Mouse (Mus musculus): Measurements from ENCODE around the gene Fxn. TPM values are rescaled to one million over a fixed set of nuclear protein-coding genes. Genes with fewer than 3 reads are reported as not detected.

Gene Fxn
- polyA plus RNA-seq, 1 experiment from 2014 or later = 36.5 TPM

- 67% methylated on average over 15 of the region's 15 CpGs for WGBS (ENCODE audit: insufficient replicate concordance)
- no peak for ATAC-seq (ENCODE audit: low read depth)
- Histone ChIP-seq H3K9me3 (replicated peaks; ENCODE audit: control insufficient read depth, low read length) (no peaks in the 10 kb centered on the region), H3K4me3 (ENCODE audit: low read depth, low read length) (no peak overlapping the region), H3K27ac (ENCODE audit: low read length) (no peak overlapping the region), H3K4me2 (ENCODE audit: low read depth, low read length) (no peak overlapping the region), H3K27me3 (ENCODE audit: control insufficient read depth, insufficient read depth, low read depth, low read length) (no peaks in the 10 kb centered on the region), H3K4me1 (ENCODE audit: control insufficient read depth, low read depth, low read length) (no peaks in the 10 kb centered on the region), H3K9ac (ENCODE audit: low read depth, low read length) (no peak overlapping the region), H3K36me3 (ENCODE audit: control insufficient read depth, insufficient read depth) (no peaks in the 10 kb centered on the region)
Observed at GRCm38 (mm10) chr19:24317038-24317591, 36.7 kb upstream of the Fxn start.

GRCm38 (mm10) chr19:24316060-24316725 lies 35.8 kb upstream of the Fxn start:
- H3K4me3 ChIP-seq (ENCODE audit: low read depth, low read length) = no peak overlapping the region
- H3K36me3 ChIP-seq (ENCODE audit: control insufficient read depth, insufficient read depth) = no peaks in the 10 kb centered on the region
- no peak overlapping the region for H3K4me2 ChIP-seq (ENCODE audit: low read depth, low read length)
- H3K9ac ChIP-seq (ENCODE audit: low read depth, low read length) = no peak overlapping the region
- 87% methylated on average over 9 of the region's 9 CpGs for WGBS (ENCODE audit: insufficient replicate concordance)
- H3K27ac ChIP-seq (ENCODE audit: low read length) = no peak overlapping the region
- no peak for ATAC-seq (ENCODE audit: low read depth)
- H3K9me3 ChIP-seq (replicated peaks; ENCODE audit: control insufficient read depth, low read length) = no peaks in the 10 kb centered on the region
- no peaks in the 10 kb centered on the region for H3K27me3 ChIP-seq (ENCODE audit: control insufficient read depth, insufficient read depth, low read depth, low read length)
- H3K4me1 ChIP-seq (ENCODE audit: control insufficient read depth, low read depth, low read length) = no peaks in the 10 kb centered on the region

- no peak overlapping the region for H3K4me2 ChIP-seq (ENCODE audit: low read depth, low read length)
- H3K9ac ChIP-seq (ENCODE audit: low read depth, low read length) = no peak overlapping the region
- H3K27ac ChIP-seq (ENCODE audit: low read length) = no peak overlapping the region
- H3K4me1 ChIP-seq (ENCODE audit: control insufficient read depth, low read depth, low read length) = no peaks in the 10 kb centered on the region
- no peak for ATAC-seq (ENCODE audit: low read depth)
- no peaks in the 10 kb centered on the region for H3K27me3 ChIP-seq (ENCODE audit: control insufficient read depth, insufficient read depth, low read depth, low read length)
- H3K9me3 ChIP-seq (replicated peaks; ENCODE audit: control insufficient read depth, low read length) = no peaks in the 10 kb centered on the region
- no peak overlapping the region for H3K4me3 ChIP-seq (ENCODE audit: low read depth, low read length)
- 82% methylated on average over 4 of the region's 4 CpGs for WGBS (ENCODE audit: insufficient replicate concordance)
- H3K36me3 ChIP-seq (ENCODE audit: control insufficient read depth, insufficient read depth) = no peaks in the 10 kb centered on the region
Observed at GRCm38 (mm10) chr19:24315234-24315633, 34.8 kb upstream of the Fxn start.

- Histone ChIP-seq H3K9me3 (replicated peaks; ENCODE audit: control insufficient read depth, low read length) (no peaks in the 10 kb centered on the region), H3K4me3 (ENCODE audit: low read depth, low read length) (no peak overlapping the region), H3K36me3 (ENCODE audit: control insufficient read depth, insufficient read depth) (no peaks in the 10 kb centered on the region), H3K27ac (ENCODE audit: low read length) (no peak overlapping the region), H3K4me2 (ENCODE audit: low read depth, low read length) (no peak overlapping the region), H3K27me3 (ENCODE audit: control insufficient read depth, insufficient read depth, low read depth, low read length) (no peaks in the 10 kb centered on the region), H3K4me1 (ENCODE audit: control insufficient read depth, low read depth, low read length) (no peaks in the 10 kb centered on the region), H3K9ac (ENCODE audit: low read depth, low read length) (no peak overlapping the region)
- ATAC-seq (ENCODE audit: low read depth) = no peak
- WGBS (ENCODE audit: insufficient replicate concordance) = 82% methylated on average over 11 of the region's 11 CpGs
Observed at GRCm38 (mm10) chr19:24314676-24315075, 34.3 kb upstream of the Fxn start.

GRCm38 (mm10) chr19:24312556-24313342 lies 32.3 kb upstream of the Fxn start:
- H3K27me3 ChIP-seq (ENCODE audit: control insufficient read depth, insufficient read depth, low read depth, low read length) = no peaks in the 10 kb centered on the region
- 75% methylated on average over 12 of the region's 12 CpGs for WGBS (ENCODE audit: insufficient replicate concordance)
- no peak for ATAC-seq (ENCODE audit: low read depth)
- H3K4me3 ChIP-seq (ENCODE audit: low read depth, low read length) = no peak overlapping the region
- no peak overlapping the region for H3K4me2 ChIP-seq (ENCODE audit: low read depth, low read length)
- no peaks in the 10 kb centered on the region for H3K36me3 ChIP-seq (ENCODE audit: control insufficient read depth, insufficient read depth)
- H3K9me3 ChIP-seq (replicated peaks; ENCODE audit: control insufficient read depth, low read length) = no peaks in the 10 kb centered on the region
- H3K27ac ChIP-seq (ENCODE audit: low read length) = no peak overlapping the region
- no peaks in the 10 kb centered on the region for H3K4me1 ChIP-seq (ENCODE audit: control insufficient read depth, low read depth, low read length)
- no peak overlapping the region for H3K9ac ChIP-seq (ENCODE audit: low read depth, low read length)

- no peak overlapping the region for H3K4me3 ChIP-seq (ENCODE audit: low read depth, low read length)
- no peaks in the 10 kb centered on the region for H3K36me3 ChIP-seq (ENCODE audit: control insufficient read depth, insufficient read depth)
- no peaks in the 10 kb centered on the region for H3K4me1 ChIP-seq (ENCODE audit: control insufficient read depth, low read depth, low read length)
- no peak overlapping the region for H3K9ac ChIP-seq (ENCODE audit: low read depth, low read length)
- no peak overlapping the region for H3K27ac ChIP-seq (ENCODE audit: low read length)
- no peaks in the 10 kb centered on the region for H3K9me3 ChIP-seq (replicated peaks; ENCODE audit: control insufficient read depth, low read length)
- H3K27me3 ChIP-seq (ENCODE audit: control insufficient read depth, insufficient read depth, low read depth, low read length) = no peaks in the 10 kb centered on the region
- WGBS (ENCODE audit: insufficient replicate concordance) = 58% methylated on average over 5 of the region's 5 CpGs
- ATAC-seq (ENCODE audit: low read depth) = no peak
- no peak overlapping the region for H3K4me2 ChIP-seq (ENCODE audit: low read depth, low read length)
Observed at GRCm38 (mm10) chr19:24312046-24312445, 31.6 kb upstream of the Fxn start.

GRCm38 (mm10) chr19:24308305-24308705 lies 27.9 kb upstream of the Fxn start:
- ATAC-seq (ENCODE audit: low read depth) = no peak
- H3K36me3 ChIP-seq (ENCODE audit: control insufficient read depth, insufficient read depth) = no peaks in the 10 kb centered on the region
- H3K4me1 ChIP-seq (ENCODE audit: control insufficient read depth, low read depth, low read length) = no peaks in the 10 kb centered on the region
- no peak overlapping the region for H3K4me2 ChIP-seq (ENCODE audit: low read depth, low read length)
- no peak overlapping the region for H3K4me3 ChIP-seq (ENCODE audit: low read depth, low read length)
- H3K27me3 ChIP-seq (ENCODE audit: control insufficient read depth, insufficient read depth, low read depth, low read length) = no peaks in the 10 kb centered on the region
- 38% methylated on average over 5 of the region's 5 CpGs for WGBS (ENCODE audit: insufficient replicate concordance)
- H3K9me3 ChIP-seq (replicated peaks; ENCODE audit: control insufficient read depth, low read length) = no peaks in the 10 kb centered on the region
- H3K27ac ChIP-seq (ENCODE audit: low read length) = no peak overlapping the region
- H3K9ac ChIP-seq (ENCODE audit: low read depth, low read length) = no peak overlapping the region

- H3K36me3 ChIP-seq (ENCODE audit: control insufficient read depth, insufficient read depth) = no peaks in the 10 kb centered on the region
- no peak overlapping the region for H3K27ac ChIP-seq (ENCODE audit: low read length)
- no peak overlapping the region for H3K4me2 ChIP-seq (ENCODE audit: low read depth, low read length)
- H3K4me1 ChIP-seq (ENCODE audit: control insufficient read depth, low read depth, low read length) = no peaks in the 10 kb centered on the region
- H3K27me3 ChIP-seq (ENCODE audit: control insufficient read depth, insufficient read depth, low read depth, low read length) = no peaks in the 10 kb centered on the region
- WGBS (ENCODE audit: insufficient replicate concordance) = 72% methylated on average over 13 of the region's 13 CpGs
- ATAC-seq (ENCODE audit: low read depth) = no peak
- no peaks in the 10 kb centered on the region for H3K9me3 ChIP-seq (replicated peaks; ENCODE audit: control insufficient read depth, low read length)
- no peak overlapping the region for H3K9ac ChIP-seq (ENCODE audit: low read depth, low read length)
- H3K4me3 ChIP-seq (ENCODE audit: low read depth, low read length) = no peak overlapping the region
Observed at GRCm38 (mm10) chr19:24307271-24308221, 27.1 kb upstream of the Fxn start.

Measured in liver, embryonic 16.5 days (tissue).